Mouse (Mus musculus): ENCODE results near the gene Msl1.

DNA sequence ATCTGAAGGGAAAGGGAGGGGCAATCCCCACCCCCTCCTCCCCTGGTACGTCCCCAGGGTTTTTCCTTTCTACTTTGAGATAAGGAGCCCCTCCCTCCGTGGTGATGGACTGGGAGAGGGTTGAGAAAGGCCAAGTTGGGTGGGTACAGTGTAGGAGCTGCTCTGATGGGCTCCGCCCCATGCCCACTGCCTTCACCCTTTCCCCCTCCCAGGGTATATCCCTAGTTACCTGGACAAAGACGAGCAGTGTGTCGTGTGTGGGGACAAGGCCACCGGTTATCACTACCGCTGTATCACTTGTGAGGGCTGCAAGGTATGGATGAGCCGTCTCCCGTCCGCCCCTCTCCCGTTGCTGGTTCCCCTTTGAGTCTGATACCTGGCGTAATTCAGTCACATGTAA, 38.6 kb upstream of the Msl1 start:
- TF ChIP-seq REST (IDR thresholded peaks at IDR 0.05; ENCODE audit: insufficient read depth, insufficient read length) (no peak), POLR2A (IDR thresholded peaks at IDR 0.05; ENCODE audit: insufficient read length, low read depth) (no peak)
